Mouse (Mus musculus): ENCODE data around the gene Strn3. TPM values are rescaled to one million over a fixed set of nuclear protein-coding genes. Genes with fewer than 3 reads are reported as not detected.

Strn3 gene
- polyA plus RNA-seq, 1 experiment, result 10.2 TPM

DNA sequence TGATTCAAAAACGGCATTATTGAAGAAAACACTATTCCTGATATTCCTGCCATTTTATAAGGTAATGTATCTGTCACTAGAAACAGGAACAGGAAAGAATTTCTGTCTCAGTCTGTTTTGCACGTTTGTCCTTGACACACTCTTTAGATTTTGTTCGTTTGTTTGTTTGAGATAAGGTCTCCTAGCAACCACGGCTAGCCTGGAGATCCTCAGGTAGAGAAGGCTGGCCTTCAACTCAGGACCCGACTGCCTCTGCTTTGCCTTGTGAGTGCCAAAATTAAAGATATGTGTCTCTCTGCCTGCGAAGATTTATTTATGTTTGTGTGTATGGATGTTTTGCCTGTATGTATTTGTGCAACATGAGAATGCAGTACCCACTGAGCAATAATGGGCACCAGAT, 49.8 kb downstream of the Strn3 start:
- H3K27ac ChIP-seq (ENCODE audit: control insufficient read depth, insufficient read depth, low read depth, low read length), result no peak overlapping the region
- no peaks in the 10 kb centered on the region for H3K27me3 ChIP-seq (ENCODE audit: control insufficient read depth, insufficient read depth, low read length)
- no peak overlapping the region; the same call in 1 of the 2 replicates for H3K4me3 ChIP-seq (ENCODE audit: control insufficient read depth, low read depth, low read length)
- TF ChIP-seq CTCF (IDR thresholded peaks at IDR 0.05; ENCODE audit: control insufficient read depth, insufficient read depth, insufficient replicate concordance, low read depth, low read length) (no peak), POLR2A (IDR thresholded peaks at IDR 0.05; ENCODE audit: control insufficient read depth, low read depth, low read length) (no peak)
- H3K36me3 ChIP-seq (ENCODE audit: control insufficient read depth, insufficient read depth, low read length), result no peaks in the 10 kb centered on the region
- H3K4me1 ChIP-seq (ENCODE audit: control insufficient read depth, insufficient read depth, low read length), result no peaks in the 10 kb centered on the region

DNA sequence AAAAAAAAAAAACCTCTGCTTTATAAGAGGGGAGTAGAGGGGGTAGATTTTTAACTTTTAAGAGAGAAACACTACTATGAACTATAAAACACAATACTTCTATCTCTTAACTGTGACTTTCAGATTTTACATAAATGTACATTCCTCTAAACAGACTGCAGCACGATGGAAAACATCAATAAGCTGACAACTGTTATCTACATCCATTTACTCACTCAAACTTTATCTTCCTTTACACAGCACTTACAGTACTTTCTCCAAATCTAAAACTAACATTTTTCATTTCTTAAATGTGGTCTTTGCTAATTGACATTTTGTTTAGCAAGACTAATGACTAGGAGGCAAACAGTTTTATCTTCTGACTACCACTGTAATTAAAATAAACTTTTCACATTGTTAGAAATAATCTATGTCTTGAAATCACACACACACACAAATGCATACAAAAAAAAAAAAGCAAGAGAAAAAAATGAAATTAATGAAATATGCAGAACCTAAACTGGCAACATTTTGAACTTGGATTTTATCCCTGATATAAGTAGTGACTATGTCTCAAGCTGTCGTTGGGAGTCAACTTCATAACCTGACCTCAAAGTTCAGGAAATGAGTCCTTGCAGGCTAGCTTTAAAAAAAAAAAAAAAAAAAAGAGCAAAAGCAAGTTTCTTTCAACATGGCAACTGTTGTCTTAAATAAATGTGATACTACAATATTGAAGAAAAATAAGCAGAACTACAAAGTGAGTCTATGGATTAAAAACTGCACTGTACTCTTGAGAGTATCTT, 54.8 kb downstream of the Strn3 start:
- Histone ChIP-seq H3K27ac (ENCODE audit: control insufficient read depth, insufficient read depth, low read depth, low read length) (no peak overlapping the region), H3K36me3 (ENCODE audit: control insufficient read depth, insufficient read depth, low read length) (no peaks in the 10 kb centered on the region)

GRCm38 (mm10) chr12:51636260-51636659, 55.4 kb downstream of the Strn3 start:
- no peak for TF ChIP-seq CTCF (IDR thresholded peaks at IDR 0.05; ENCODE audit: control insufficient read depth, insufficient read depth, insufficient replicate concordance, low read depth, low read length)
- TF ChIP-seq POLR2A (IDR thresholded peaks at IDR 0.05; ENCODE audit: control insufficient read depth, low read depth, low read length), result no peak
- no peaks in the 10 kb centered on the region for H3K27me3 ChIP-seq (ENCODE audit: control insufficient read depth, insufficient read depth, low read length)
- H3K4me3 ChIP-seq (ENCODE audit: control insufficient read depth, low read depth, low read length), result no peak overlapping the region
- H3K4me1 ChIP-seq (ENCODE audit: control insufficient read depth, insufficient read depth, low read length), result no peaks in the 10 kb centered on the region
- no peak overlapping the region for H3K27ac ChIP-seq (ENCODE audit: control insufficient read depth, insufficient read depth, low read depth, low read length)
- H3K36me3 ChIP-seq (ENCODE audit: control insufficient read depth, insufficient read depth, low read length), result no peaks in the 10 kb centered on the region

More for the DNA sequence above, 54.8 kb downstream of the Strn3 start:
- TF ChIP-seq CTCF (IDR thresholded peaks at IDR 0.05; ENCODE audit: control insufficient read depth, insufficient read depth, insufficient replicate concordance, low read depth, low read length) (no peak), POLR2A (IDR thresholded peaks at IDR 0.05; ENCODE audit: control insufficient read depth, low read depth, low read length) (no peak)
- Histone ChIP-seq H3K4me3 (ENCODE audit: control insufficient read depth, low read depth, low read length) (no peak overlapping the region), H3K4me1 (ENCODE audit: control insufficient read depth, insufficient read depth, low read length) (no peaks in the 10 kb centered on the region), H3K27me3 (ENCODE audit: control insufficient read depth, insufficient read depth, low read length) (no peaks in the 10 kb centered on the region)

- Histone ChIP-seq H3K4me1 (ENCODE audit: control insufficient read depth, insufficient read depth, low read length) (no peaks in the 10 kb centered on the region), H3K4me3 (ENCODE audit: control insufficient read depth, low read depth, low read length) (no peak overlapping the region), H3K36me3 (ENCODE audit: control insufficient read depth, insufficient read depth, low read length) (no peaks in the 10 kb centered on the region), H3K27ac (ENCODE audit: control insufficient read depth, insufficient read depth, low read depth, low read length) (no peak overlapping the region), H3K27me3 (ENCODE audit: control insufficient read depth, insufficient read depth, low read length) (no peaks in the 10 kb centered on the region)
- TF ChIP-seq POLR2A (IDR thresholded peaks at IDR 0.05; ENCODE audit: control insufficient read depth, low read depth, low read length) (no peak), CTCF (IDR thresholded peaks at IDR 0.05; ENCODE audit: control insufficient read depth, insufficient read depth, insufficient replicate concordance, low read depth, low read length) (no peak)
Observed at GRCm38 (mm10) chr12:51633481-51633880, 58.2 kb downstream of the Strn3 start.

- H3K4me3 ChIP-seq (ENCODE audit: control insufficient read depth, low read depth, low read length), result no peak overlapping the region
- H3K27me3 ChIP-seq (ENCODE audit: control insufficient read depth, insufficient read depth, low read length), result no peaks in the 10 kb centered on the region
- H3K27ac ChIP-seq (ENCODE audit: control insufficient read depth, insufficient read depth, low read depth, low read length), result no peak overlapping the region
- TF ChIP-seq CTCF (IDR thresholded peaks at IDR 0.05; ENCODE audit: control insufficient read depth, insufficient read depth, insufficient replicate concordance, low read depth, low read length) (no peak), POLR2A (IDR thresholded peaks at IDR 0.05; ENCODE audit: control insufficient read depth, low read depth, low read length) (no peak)
- no peaks in the 10 kb centered on the region for H3K36me3 ChIP-seq (ENCODE audit: control insufficient read depth, insufficient read depth, low read length)
- H3K4me1 ChIP-seq (ENCODE audit: control insufficient read depth, insufficient read depth, low read length), result no peaks in the 10 kb centered on the region
Observed at GRCm38 (mm10) chr12:51623366-51623694, 68.4 kb downstream of the Strn3 start.

- no peak for TF ChIP-seq CTCF (IDR thresholded peaks at IDR 0.05; ENCODE audit: control insufficient read depth, insufficient read depth, insufficient replicate concordance, low read depth, low read length)
- TF ChIP-seq POLR2A (IDR thresholded peaks at IDR 0.05; ENCODE audit: control insufficient read depth, low read depth, low read length), result no peak
- no peaks in the 10 kb centered on the region for H3K36me3 ChIP-seq (ENCODE audit: control insufficient read depth, insufficient read depth, low read length)
- H3K4me3 ChIP-seq (ENCODE audit: control insufficient read depth, low read depth, low read length), result no peak overlapping the region
- H3K27me3 ChIP-seq (ENCODE audit: control insufficient read depth, insufficient read depth, low read length), result no peaks in the 10 kb centered on the region
- no peak overlapping the region for H3K27ac ChIP-seq (ENCODE audit: control insufficient read depth, insufficient read depth, low read depth, low read length)
- no peaks in the 10 kb centered on the region for H3K4me1 ChIP-seq (ENCODE audit: control insufficient read depth, insufficient read depth, low read length)
Observed at GRCm38 (mm10) chr12:51622670-51623365, 68.9 kb downstream of the Strn3 start.

DNA sequence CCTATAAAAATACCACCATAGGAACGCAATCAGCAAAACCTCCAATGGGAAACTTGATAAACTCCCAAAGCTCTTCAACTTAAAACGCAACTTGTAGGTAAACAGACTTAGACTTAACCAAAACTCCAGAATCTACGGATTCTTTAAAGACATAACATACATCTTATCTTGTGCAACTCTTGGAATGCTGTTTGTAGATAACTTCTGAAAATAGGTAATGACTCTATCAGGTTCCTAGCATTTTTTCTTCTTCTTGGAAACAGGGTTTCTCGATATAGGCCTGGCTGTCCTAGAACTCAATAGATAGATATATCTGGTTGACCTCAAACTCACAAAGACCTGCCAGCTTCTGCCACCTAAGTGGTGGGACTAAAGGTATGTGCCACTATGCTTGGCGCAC, 70.5 kb downstream of the Strn3 start:
- no peaks in the 10 kb centered on the region for H3K27me3 ChIP-seq (ENCODE audit: control insufficient read depth, insufficient read depth, low read length)
- no peak overlapping the region for H3K4me3 ChIP-seq (ENCODE audit: control insufficient read depth, low read depth, low read length)
- TF ChIP-seq CTCF (IDR thresholded peaks at IDR 0.05; ENCODE audit: control insufficient read depth, insufficient read depth, insufficient replicate concordance, low read depth, low read length) (no peak), POLR2A (IDR thresholded peaks at IDR 0.05; ENCODE audit: control insufficient read depth, low read depth, low read length) (no peak)
- H3K4me1 ChIP-seq (ENCODE audit: control insufficient read depth, insufficient read depth, low read length), result no peaks in the 10 kb centered on the region
- no peaks in the 10 kb centered on the region; the same call in 1 of the 2 replicates for H3K36me3 ChIP-seq (ENCODE audit: control insufficient read depth, insufficient read depth, low read length)
- H3K27ac ChIP-seq (ENCODE audit: control insufficient read depth, insufficient read depth, low read depth, low read length), result no peak overlapping the region
